In the genomic region with DNA sequence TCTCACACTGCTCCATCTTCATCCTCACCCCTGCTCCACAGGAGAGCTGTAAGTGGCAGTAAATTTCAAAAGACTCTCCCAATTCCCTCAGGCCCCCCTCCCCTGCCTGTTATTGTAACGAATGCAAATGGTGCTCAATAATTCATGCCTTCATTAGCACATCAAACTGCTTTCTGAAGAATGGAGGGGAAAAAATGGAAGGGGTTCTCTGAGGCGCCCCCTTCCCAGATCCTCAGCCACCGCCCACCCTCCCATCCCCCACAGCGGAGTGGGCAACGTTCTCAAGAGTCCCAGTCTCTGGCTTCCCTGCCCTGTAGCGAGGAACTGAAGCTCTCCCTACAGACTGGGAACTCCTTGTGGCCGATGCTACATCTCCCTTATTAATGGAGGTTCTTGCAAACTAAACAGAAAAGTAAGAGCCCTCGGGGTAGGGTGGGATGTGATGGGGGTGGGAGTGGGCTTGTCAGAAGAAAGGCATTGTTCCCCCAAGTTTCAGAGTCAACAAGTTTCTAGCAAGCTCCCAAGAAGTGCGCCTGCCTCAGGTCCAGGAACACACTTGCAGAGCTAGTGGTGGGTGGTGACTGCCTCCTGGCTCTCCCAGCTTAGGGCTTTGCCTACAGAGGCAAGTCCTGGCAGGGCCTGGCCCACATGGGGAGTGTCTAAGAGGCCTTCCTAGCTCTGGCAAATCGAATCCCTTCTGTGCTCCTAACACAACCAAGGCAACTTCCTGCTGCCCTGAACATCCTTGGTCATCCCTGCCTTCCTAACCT, we compare ENCODE assay signal across 15 mouse cellular contexts. TPM values are rescaled to one million over a fixed set of nuclear protein-coding genes. Genes with fewer than 3 reads are reported as not detected.
DNase-seq lines count a peak whose midpoint lies in the region; ATAC-seq and TF ChIP-seq lines count a peak whose summit lies in the region.
"Had no signal": no experiment of that assay in that cellular context is flagged by ENCODE, and none has a peak within 500 bp of the region (broad histone marks: within the 10 kb centered on the region; RNA-seq: fewer than 3 reads in every experiment).

No protein-coding gene starts in this region.

- H3K4me1 ChIP-seq in kidney, postnatal 0 days (replicated peaks; ENCODE audit: insufficient read depth, low read length), result 0 out of 2 replicates have a peak, but pooled peaks cover 7% of the 10 kb centered on the region
- H3K4me1 ChIP-seq in ES-Bruce4 (ENCODE audit: control insufficient read depth, insufficient read depth, low read length), result peaks cover 8% of the 10 kb centered on the region
- peaks cover 25% of the 10 kb centered on the region for H3K4me1 ChIP-seq in midbrain, embryonic 12.5 days
- peaks cover 7% of the 10 kb centered on the region; the same call in 1 of the 2 replicates for H3K4me1 ChIP-seq in liver, embryonic 11.5 days (replicated peaks; ENCODE audit: control insufficient read depth, insufficient read depth, low read length)

- no peaks in the 10 kb centered on the region for H3K36me3 ChIP-seq in kidney, postnatal 0 days (ENCODE audit: insufficient read depth, low read length)
- H3K36me3 ChIP-seq in ES-Bruce4 (ENCODE audit: control insufficient read depth, insufficient read depth, low read length, poor library complexity, severe bottlenecking), result no peaks in the 10 kb centered on the region
- no peaks in the 10 kb centered on the region for H3K36me3 ChIP-seq in midbrain, embryonic 12.5 days
- H3K36me3 ChIP-seq in liver, embryonic 11.5 days (ENCODE audit: control insufficient read depth, insufficient read depth, low read length), result no peaks in the 10 kb centered on the region
- H3K36me3 ChIP-seq: embryonic facial prominence, embryonic 12.5 days; hindbrain, embryonic 15.5 days had no signal

- no peak for TF ChIP-seq POLR2A in ES-Bruce4 (IDR thresholded peaks at IDR 0.05; ENCODE audit: insufficient read depth, low read length)

- no peak for TF ChIP-seq EP300 in ES-Bruce4 (IDR thresholded peaks at IDR 0.05; ENCODE audit: insufficient read depth, low read depth, low read length)

- no peak for DNase-seq in kidney, postnatal 0 days (ENCODE audit: low spot score)
- DNase-seq in kidney, postnatal 4 days, result no peak
- peak; percentile 29 for DNase-seq in brain, adult 2 months (ENCODE audit: low read depth, low spot score)
- DNase-seq in cerebellum, adult 11 months, result no peak
- DNase-seq in liver, embryonic 11.5 days (ENCODE audit: low spot score), result no peak
- no peak for DNase-seq in urinary bladder, postnatal 36 days (ENCODE audit: low spot score in 2 of 2)
- DNase-seq: heart, adult 18-20 months; kidney, adult 9 months; lung, adult 18-20 months; thymus, adult 18-20 months had no signal

- no peak overlapping the region for H3K9ac ChIP-seq in kidney, postnatal 0 days (ENCODE audit: low read depth, low read length)
- no peak overlapping the region for H3K9ac ChIP-seq in ES-Bruce4 (ENCODE audit: low read depth, poor library complexity, severe bottlenecking)
- H3K9ac ChIP-seq in midbrain, embryonic 12.5 days (replicated peaks), result peak overlapping the region; percentile 7; the same call in 1 of the 2 replicates
- no peak overlapping the region for H3K9ac ChIP-seq in liver, embryonic 11.5 days (ENCODE audit: low read depth, low read length)
- H3K9ac ChIP-seq: embryonic facial prominence, embryonic 12.5 days; hindbrain, embryonic 15.5 days had no signal

- 0 out of 2 replicates have a peak overlapping the region, but pooled peaks have one; percentile 8 for H3K27ac ChIP-seq in kidney, postnatal 0 days
- H3K27ac ChIP-seq in ES-Bruce4 (ENCODE audit: insufficient read depth, low read length), result peak overlapping the region; percentile 76
- H3K27ac ChIP-seq in midbrain, embryonic 12.5 days (replicated peaks), result peak overlapping the region; percentile 40
- no peak overlapping the region for H3K27ac ChIP-seq in liver, embryonic 11.5 days (ENCODE audit: low read depth, low read length)
- H3K27ac ChIP-seq: embryonic facial prominence, embryonic 12.5 days; hindbrain, embryonic 15.5 days had no signal

- no peak for ATAC-seq in kidney, postnatal 0 days (replicated peaks; ENCODE audit: low FRiP score, low read depth)
- ATAC-seq in midbrain, embryonic 12.5 days (ENCODE audit: low FRiP score, low read depth), result peak; percentile 27; the same call in 1 of the 2 replicates
- ATAC-seq in liver, embryonic 11.5 days (replicated peaks; ENCODE audit: low FRiP score), result no peak
- ATAC-seq: Patski had no signal

- no peak overlapping the region for H3K4me3 ChIP-seq in kidney, postnatal 0 days (replicated peaks; ENCODE audit: low read depth, low read length)
- no peak overlapping the region for H3K4me3 ChIP-seq in ES-Bruce4 (ENCODE audit: low read depth, low read length)
- H3K4me3 ChIP-seq in midbrain, embryonic 12.5 days, result no peak overlapping the region
- H3K4me3 ChIP-seq in liver, embryonic 11.5 days (ENCODE audit: low read depth, low read length), result no peak overlapping the region
- H3K4me3 ChIP-seq: embryonic facial prominence, embryonic 12.5 days; hindbrain, embryonic 15.5 days had no signal

- no peak for TF ChIP-seq CTCF in kidney, postnatal 0 days (IDR thresholded peaks at IDR 0.05; ENCODE audit: low read depth)
- TF ChIP-seq CTCF in ES-Bruce4 (IDR thresholded peaks at IDR 0.05; ENCODE audit: low read depth, low read length), result no peak

- H3K4me2 ChIP-seq in kidney, postnatal 0 days (ENCODE audit: low read length), result no peak overlapping the region
- H3K4me2 ChIP-seq in midbrain, embryonic 12.5 days (replicated peaks), result peak overlapping the region; percentile 31
- no peak overlapping the region for H3K4me2 ChIP-seq in liver, embryonic 11.5 days
- H3K4me2 ChIP-seq: embryonic facial prominence, embryonic 12.5 days; hindbrain, embryonic 15.5 days had no signal

- no peaks in the 10 kb centered on the region for H3K9me3 ChIP-seq in kidney, postnatal 0 days (replicated peaks; ENCODE audit: low read length)
- H3K9me3 ChIP-seq in ES-Bruce4 (replicated peaks; ENCODE audit: control insufficient read depth, insufficient read depth, low read length, poor library complexity, severe bottlenecking), result no peaks in the 10 kb centered on the region
- H3K9me3 ChIP-seq in midbrain, embryonic 12.5 days, result no peaks in the 10 kb centered on the region
- no peaks in the 10 kb centered on the region for H3K9me3 ChIP-seq in liver, embryonic 11.5 days (ENCODE audit: control insufficient read depth, low read length)
- H3K9me3 ChIP-seq: embryonic facial prominence, embryonic 12.5 days; hindbrain, embryonic 15.5 days had no signal

- WGBS in kidney, postnatal 0 days, result 25% methylated on average over 10 of the region's 10 CpGs
- WGBS in midbrain, embryonic 12.5 days, result 11% methylated on average over 10 of the region's 10 CpGs
- WGBS in liver, embryonic 11.5 days, result 28% methylated on average over 10 of the region's 10 CpGs

- peaks cover 4% of the 10 kb centered on the region; the same call in 1 of the 2 replicates for H3K27me3 ChIP-seq in kidney, postnatal 0 days (ENCODE audit: insufficient read depth, low read length)
- no peaks in the 10 kb centered on the region for H3K27me3 ChIP-seq in ES-Bruce4 (ENCODE audit: control insufficient read depth, insufficient read depth, low read length, poor library complexity, severe bottlenecking)
- peaks cover 31% of the 10 kb centered on the region for H3K27me3 ChIP-seq in midbrain, embryonic 12.5 days
- peaks cover 38% of the 10 kb centered on the region for H3K27me3 ChIP-seq in liver, embryonic 11.5 days (replicated peaks; ENCODE audit: control insufficient read depth, insufficient read depth, low read length)
- H3K27me3 ChIP-seq: hindbrain, embryonic 15.5 days had no signal

RNA-seq across cellular contexts. Expression of a gene that starts 3.3 kb away (rescaled TPM):
- polyA plus RNA-seq in kidney, postnatal 0 days (2015; fragmentation: Nextera tagmentation; extraction: Ambion mirVana), result 0.59 and 0.70 TPM in 2 replicates
- polyA plus RNA-seq in ES-Bruce4 (2011; ENCODE audit: insufficient read depth, insufficient read length, low read depth, missing spikeins), result 7.7 and 8.3 TPM in 2 replicates
- polyA plus RNA-seq in midbrain, embryonic 12.5 days (2016; fragmentation: Nextera tagmentation; extraction: Ambion mirVana), result 6.5 and 7.3 TPM in 2 replicates
- 0.13 and 0.14 TPM in 2 replicates for polyA plus RNA-seq in liver, embryonic 11.5 days (2014; fragmentation: Nextera tagmentation; extraction: Ambion mirVana)

RNA-seq across cellular contexts. Expression of a gene that starts 50.2 kb away (rescaled TPM):
- 2.9 and 4.1 TPM in 2 replicates for polyA plus RNA-seq in kidney, postnatal 0 days (2015; fragmentation: Nextera tagmentation; extraction: Ambion mirVana)
- polyA plus RNA-seq in ES-Bruce4 (2011; ENCODE audit: insufficient read depth, insufficient read length, low read depth, missing spikeins), result 39.3 and 44.1 TPM in 2 replicates
- 14.2 and 16.2 TPM in 2 replicates for polyA plus RNA-seq in midbrain, embryonic 12.5 days (2016; fragmentation: Nextera tagmentation; extraction: Ambion mirVana)
- 4.1 and 4.8 TPM in 2 replicates for polyA plus RNA-seq in liver, embryonic 11.5 days (2014; fragmentation: Nextera tagmentation; extraction: Ambion mirVana)
